Mouse (Mus musculus) stomach, postnatal 0 days (tissue): Measurements from ENCODE around the gene Gpr108. TPM values are rescaled to one million over a fixed set of nuclear protein-coding genes. Genes with fewer than 3 reads are reported as not detected.
A peak's percentile ranks its signal among the peaks of the same experiment; 100 is the strongest.

Source experiments
- ATAC-seq: fragments of 200-750 bp; cut with Nextera tagmentation; 2 replicates; pipeline ENCODE4 v1.8.0; 2017; ENCODE audit not compliant: low FRiP score, low TSS enrichment
- DNase-seq: peaks from one replicate; pipeline ENCODE4 v3.0.0-alpha.2; 2016; ENCODE audit warnings: low spot score
- H3K27ac ChIP-seq: fragments of 300-500 bp; sonication (generic); replicated peaks from 2 replicates; pipeline ENCODE4 v1.5.1; 2014; ENCODE audit warnings: mild to moderate bottlenecking, control low read depth
- H3K27me3 ChIP-seq: fragments of 300-500 bp; sonication (generic); 2 replicates; pipeline ENCODE4 v1.6.1; 2014; ENCODE audit warnings: low read length; ENCODE audit not compliant: control insufficient read depth, insufficient read depth
- H3K36me3 ChIP-seq: fragments of 300-500 bp; sonication (generic); 2 replicates; pipeline ENCODE4 v1.6.1; 2014; ENCODE audit warnings: low read length, mixed read lengths; ENCODE audit not compliant: control insufficient read depth, insufficient read depth
- H3K4me1 ChIP-seq: fragments of 300-500 bp; sonication (generic); replicated peaks from 2 replicates; pipeline ENCODE4 v1.6.1; 2014; ENCODE audit warnings: antibody characterized with exemption; ENCODE audit not compliant: control insufficient read depth, insufficient read depth
- H3K4me2 ChIP-seq: fragments of 300-500 bp; sonication (generic); replicated peaks from 2 replicates; pipeline ENCODE4 v1.6.1; 2014; ENCODE audit warnings: low read depth, mild to moderate bottlenecking, control low read depth, moderate library complexity
- H3K4me3 ChIP-seq: fragments of 300-500 bp; sonication (generic); 2 replicates; pipeline ENCODE4 v1.5.1; 2014; ENCODE audit warnings: low read depth, low read length, control low read depth
- H3K9ac ChIP-seq: fragments of 300-500 bp; sonication (generic); 2 replicates; pipeline ENCODE4 v1.6.1; 2014; ENCODE audit warnings: mild to moderate bottlenecking, low read length, control low read depth, mixed read lengths
- H3K9me3 ChIP-seq: fragments of 300-500 bp; sonication (generic); 2 replicates; pipeline ENCODE4 v1.6.1; 2016; ENCODE audit warnings: low read length; ENCODE audit not compliant: control insufficient read depth
- CTCF ChIP-seq: IDR thresholded peaks from 2 replicates; pipeline ENCODE4 v1.5.1; 2016; ENCODE audit warnings: antibody characterized with exemption, low read depth, mild to moderate bottlenecking, moderate library complexity
- EP300 ChIP-seq: optimal IDR thresholded peaks from 2 replicates; pipeline ENCODE3; 2016; ENCODE audit warnings: antibody characterized with exemption
- WGBS: fragments of 180-500 bp; shearing (Covaris S2); extraction: QIAGEN DNeasy Blood & Tissue Kit; methylation state at CpG from one replicate; pipeline ENCODE4 v1.1.7; 2014; 5-methylcytosine and 5-hydroxymethylcytosine counted together
- polyA plus RNA-seq: library from polyadenylated mRNA; unstranded; fragments of >200 nt; fragmentation: Nextera tagmentation; extraction: Ambion mirVana; gene quantifications from 2 replicates; pipeline ENCODE4 v1.2.1, GENCODE M21; 2015

The Gpr108 gene
- polyA plus RNA-seq, 1 experiment from 2014 or later: 48.0 TPM

DNA sequence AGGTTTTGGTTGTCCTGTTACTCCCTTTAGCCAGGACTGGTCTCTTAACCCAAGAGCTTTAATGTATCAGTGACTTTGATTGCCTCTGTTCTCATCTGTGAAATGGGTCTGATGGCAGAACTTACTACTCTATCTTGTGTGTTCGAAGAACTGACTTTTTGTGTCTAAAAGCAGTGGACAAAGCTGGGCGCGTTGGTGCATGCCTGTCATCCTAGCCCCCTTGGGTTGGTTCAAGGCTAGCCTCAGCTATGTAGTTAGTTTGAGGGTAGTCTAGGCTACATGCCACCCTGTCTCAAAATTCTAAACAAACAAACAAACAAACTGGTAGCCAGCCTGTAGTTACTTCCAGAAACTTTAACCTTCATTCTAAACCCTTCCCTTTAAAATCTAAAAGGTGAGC is 3.2 kb upstream of the Gpr108 start:
- H3K4me3 ChIP-seq: no peak overlapping the region
- no peak overlapping the region for H3K9ac ChIP-seq
- TF ChIP-seq CTCF: no peak
- no peak for TF ChIP-seq EP300
- no peaks in the 10 kb centered on the region for H3K9me3 ChIP-seq
- peak overlapping the region; percentile 88 for H3K4me2 ChIP-seq
- peaks cover 19% of the 10 kb centered on the region for H3K36me3 ChIP-seq
- 98% methylated on average over 3 of the region's 3 CpGs for WGBS
- no peak for DNase-seq
- no peak overlapping the region for H3K27ac ChIP-seq
- H3K4me1 ChIP-seq: peaks cover 6% of the 10 kb centered on the region; the same call in 1 of the 2 replicates
- H3K27me3 ChIP-seq: no peaks in the 10 kb centered on the region
- ATAC-seq: no peak

DNA sequence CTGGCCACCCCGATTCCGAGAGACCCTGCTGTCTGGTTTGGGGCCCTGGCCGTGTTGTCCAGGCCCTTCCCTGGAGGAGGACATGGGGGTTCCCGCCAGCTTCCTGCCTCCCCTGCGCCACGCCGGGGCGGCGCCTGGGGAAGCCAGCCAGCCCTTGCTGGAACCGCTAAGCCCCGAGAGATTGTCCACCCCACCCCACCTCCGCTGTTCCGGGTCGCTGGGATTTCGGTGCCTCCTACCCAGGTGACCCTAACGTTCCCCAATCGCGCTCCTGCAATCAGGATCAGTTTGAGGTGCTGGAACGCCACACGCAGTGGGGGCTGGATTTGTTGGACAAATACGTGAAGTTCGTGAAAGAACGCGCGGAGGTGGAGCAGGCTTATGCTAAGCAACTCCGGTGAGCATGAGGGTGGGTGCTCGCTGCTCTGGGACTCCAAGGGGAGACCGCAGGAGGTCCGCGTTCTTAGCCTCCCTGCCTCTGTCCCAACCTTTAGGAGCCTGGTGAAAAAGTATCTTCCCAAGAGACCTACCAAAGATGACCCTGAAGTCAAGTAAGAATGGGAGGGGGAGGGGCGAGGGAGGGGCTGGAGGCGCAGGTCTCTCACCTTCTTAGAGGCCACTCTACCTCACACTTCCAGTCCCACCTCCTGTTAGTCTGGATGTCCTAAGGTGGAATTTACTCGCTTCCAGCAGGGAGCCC is 2.4 kb upstream of the Gpr108 start:
- Histone ChIP-seq H3K4me1 (peaks cover 6% of the 10 kb centered on the region; the same call in 1 of the 2 replicates), H3K9me3 (no peaks in the 10 kb centered on the region), H3K9ac (peak overlapping the region; percentile 67), H3K4me2 (peak overlapping the region; percentile 88), H3K27me3 (no peaks in the 10 kb centered on the region), H3K36me3 (peaks cover 19% of the 10 kb centered on the region), H3K4me3 (peak overlapping the region; percentile 78), H3K27ac (peak overlapping the region; percentile 87)
- TF ChIP-seq CTCF: no peak
- TF ChIP-seq EP300: no peak
- 2% methylated on average over 33 of the region's 33 CpGs for WGBS
- DNase-seq (peak; percentile 66), ATAC-seq (no peak)

DNA sequence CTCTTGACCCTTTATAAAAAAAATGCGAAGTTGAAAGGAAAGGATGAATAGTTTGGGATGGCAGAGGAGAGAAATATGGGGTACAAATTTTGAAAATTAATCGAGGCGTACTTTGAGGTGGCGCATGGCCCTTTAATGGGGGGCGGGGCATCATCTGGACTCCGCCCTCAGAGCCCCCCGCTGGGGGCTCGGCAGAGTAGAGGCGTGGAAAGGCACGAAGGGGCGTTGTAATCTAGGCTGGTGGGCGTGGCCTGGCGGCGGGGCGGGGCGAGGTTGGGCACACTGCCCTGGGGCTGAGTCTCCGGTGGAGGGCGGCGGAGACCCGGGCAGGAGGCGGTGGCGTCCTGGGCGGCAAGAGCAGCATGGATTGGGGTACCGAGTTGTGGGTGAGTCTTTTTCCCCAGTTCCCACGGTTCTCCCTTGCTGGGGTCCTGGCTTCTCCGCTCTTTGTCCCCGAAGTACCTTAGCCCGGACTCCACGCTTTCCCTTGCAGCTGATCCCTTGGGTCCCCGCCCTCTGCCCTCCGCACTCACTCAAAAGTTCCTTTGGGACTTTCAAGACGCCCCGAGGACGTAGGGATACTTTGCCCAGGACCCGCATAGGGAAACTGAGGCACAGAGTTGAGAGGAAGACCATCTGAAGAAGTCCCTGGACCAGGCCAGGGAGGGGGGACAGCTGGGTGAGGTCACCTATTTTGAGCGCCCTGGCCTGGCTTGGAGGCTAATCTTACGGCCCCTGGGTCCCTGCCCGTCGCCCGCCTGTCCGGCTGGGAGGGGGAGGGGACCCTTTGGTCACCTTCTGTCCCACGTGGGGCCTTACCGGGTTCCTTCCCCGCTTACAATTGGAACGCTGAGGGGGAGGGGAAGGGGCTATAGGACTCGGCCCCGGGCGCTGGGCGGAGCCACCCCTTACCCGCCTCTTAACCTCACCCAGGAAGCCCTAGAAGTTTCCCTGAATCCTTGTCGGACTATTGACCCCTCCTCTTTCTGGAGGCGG is 1.2 kb upstream of the Gpr108 start, which contains the start of gene Trip10:
Gene Trip10 (plus strand): TSS at position 270 of the 996 bp plus-strand sequence.
- Histone ChIP-seq H3K4me3 (peak within 1 kb of the TSS; percentile 78), H3K9me3 (no peaks in the 10 kb centered on the region), H3K4me1 (peaks cover 6% of the 10 kb centered on the region; the same call in 1 of the 2 replicates), H3K27ac (peak within 1 kb of the TSS; percentile 96), H3K36me3 (peaks cover 10% of the 10 kb centered on the region; the same call in 1 of the 2 replicates), H3K27me3 (no peaks in the 10 kb centered on the region), H3K9ac (peak within 1 kb of the TSS; percentile 67), H3K4me2 (peak within 1 kb of the TSS; percentile 88)
- peak; percentile 61 for ATAC-seq
- 0% methylated on average over 39 of the region's 52 CpGs for WGBS
- peak; percentile 56 for TF ChIP-seq CTCF
- no peak for TF ChIP-seq EP300
- peak; percentile 97 for DNase-seq

GRCm38 (mm10) chr17:57248771-57249170 is 525 bp upstream of the Gpr108 start:
- Histone ChIP-seq H3K27me3 (no peaks in the 10 kb centered on the region), H3K9me3 (no peaks in the 10 kb centered on the region), H3K4me3 (peak overlapping the region; percentile 78), H3K36me3 (peaks cover 7% of the 10 kb centered on the region), H3K4me1 (peaks cover 6% of the 10 kb centered on the region; the same call in 1 of the 2 replicates), H3K27ac (peak overlapping the region; percentile 96), H3K9ac (peak overlapping the region; percentile 56), H3K4me2 (peak overlapping the region; percentile 88)
- WGBS: 4% methylated on average over 13 of the region's 13 CpGs
- ATAC-seq (no peak), DNase-seq (no peak)
- no peak for TF ChIP-seq EP300

DNA sequence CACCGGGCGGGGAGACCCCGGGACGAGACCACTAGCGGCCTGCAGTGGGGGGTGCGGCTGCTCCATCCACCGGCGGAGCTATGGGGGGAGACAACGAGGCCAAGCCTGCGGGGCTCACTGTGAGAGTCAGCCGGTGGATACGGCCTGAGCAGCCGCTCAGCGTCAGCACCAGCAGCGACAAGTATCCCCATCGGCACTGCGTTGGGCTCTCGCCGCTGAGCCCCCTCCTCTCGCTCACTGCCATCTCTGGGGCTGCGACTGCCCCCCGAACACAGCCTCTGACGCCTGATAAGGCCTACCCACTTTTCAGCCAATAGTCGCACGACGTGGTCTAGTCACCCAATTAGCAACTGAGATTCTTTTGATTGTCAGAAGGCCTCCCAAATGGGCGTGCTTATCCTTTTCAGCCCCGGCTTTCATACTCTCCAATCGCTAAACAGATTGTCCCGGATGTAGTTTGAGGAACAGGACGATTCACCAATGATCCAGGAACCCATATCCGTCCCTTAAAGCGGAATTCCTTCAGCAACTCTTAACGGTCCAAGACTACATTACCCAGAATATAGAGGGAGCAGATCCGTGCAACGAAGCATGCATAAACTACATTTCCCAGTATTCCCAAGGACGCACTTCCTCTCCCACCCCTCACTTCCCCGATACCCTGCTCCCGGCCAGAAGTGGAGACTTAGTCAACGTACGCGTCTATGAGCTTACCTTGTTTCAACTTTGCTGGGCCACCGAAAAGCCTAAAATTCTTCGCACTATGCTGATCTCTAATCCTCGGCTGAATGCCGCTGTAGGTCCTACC is 649 bp downstream of the Gpr108 start:
- TF ChIP-seq CTCF: no peak
- TF ChIP-seq EP300: no peak
- DNase-seq: peak; percentile 90

More for the DNA sequence above, 649 bp downstream of the Gpr108 start:
- Histone ChIP-seq H3K9me3 (no peaks in the 10 kb centered on the region), H3K4me2 (peak overlapping the region; percentile 88), H3K9ac (peak overlapping the region; percentile 86), H3K4me3 (peak overlapping the region; percentile 85), H3K36me3 (peaks cover 6% of the 10 kb centered on the region), H3K27me3 (no peaks in the 10 kb centered on the region), H3K27ac (peak overlapping the region; percentile 96), H3K4me1 (peaks cover 6% of the 10 kb centered on the region; the same call in 1 of the 2 replicates)
- peak; percentile 95 for ATAC-seq
- WGBS: under 1% methylated on average over 46 of the region's 46 CpGs
